Mouse (Mus musculus): ENCODE data around the gene Tapbp.
"Not testable (repeated sequence)": the region's sequence is repeated elsewhere in the genome, so short reads cannot be mapped to it uniquely, and the experiment has no call there.

The Tapbp gene

GRCm38 (mm10) chr17:33941381-33941780 is 25.7 kb downstream of the Tapbp start:
- no peak for DNase-seq (ENCODE audit: low read depth, low spot score)

- DNase-seq (ENCODE audit: low read depth, low spot score), result no peak
These were observed 27.8 kb downstream of the Tapbp start for GRCm38 (mm10) chr17:33943454-33943853.

GRCm38 (mm10) chr17:33947430-33948089 is 31.9 kb downstream of the Tapbp start:
- DNase-seq (ENCODE audit: low read depth, low spot score), result peak; percentile 60

GRCm38 (mm10) chr17:33948090-33948904 is 32.6 kb downstream of the Tapbp start:
- no peak for DNase-seq (ENCODE audit: low read depth, low spot score)

GRCm38 (mm10) chr17:33948905-33949537 is 33.3 kb downstream of the Tapbp start:
- no peak for DNase-seq (ENCODE audit: low read depth, low spot score)

- DNase-seq (ENCODE audit: low read depth, low spot score), result no peak
These were observed 34.5 kb downstream of the Tapbp start for GRCm38 (mm10) chr17:33950131-33950625.

- peak; percentile 94 for DNase-seq (ENCODE audit: low read depth, low spot score)
These were observed 35.6 kb downstream of the Tapbp start, which contains the start of gene B3galt4 for GRCm38 (mm10) chr17:33951021-33951946. TSS of gene B3galt4 (minus strand) at chr17:33951488.

GRCm38 (mm10) chr17:33952015-33952414 is 36.3 kb downstream of the Tapbp start:
- DNase-seq (ENCODE audit: low read depth, low spot score), result not testable (repeated sequence)

- no peak for DNase-seq (ENCODE audit: low read depth, low spot score)
These were observed 37.2 kb downstream of the Tapbp start for GRCm38 (mm10) chr17:33952879-33953278.

- no peak for DNase-seq (ENCODE audit: low read depth, low spot score)
These were observed 37.6 kb downstream of the Tapbp start for GRCm38 (mm10) chr17:33953310-33953709.

GRCm38 (mm10) chr17:33953961-33954565 is 38.4 kb downstream of the Tapbp start:
- no peak for DNase-seq (ENCODE audit: low read depth, low spot score)

- no peak for DNase-seq (ENCODE audit: low read depth, low spot score)
These were observed 39.2 kb downstream of the Tapbp start for GRCm38 (mm10) chr17:33954646-33955554.

- DNase-seq (ENCODE audit: low read depth, low spot score), result peak; percentile 100
These were observed 40.0 kb downstream of the Tapbp start, which contains the start of the genes Vps52 and Rps18 for GRCm38 (mm10) chr17:33955555-33956214. TSS of gene Vps52 (plus strand) at chr17:33955812. TSS of gene Rps18 (minus strand) at chr17:33956001.

GRCm38 (mm10) chr17:33956336-33956735 is 40.6 kb downstream of the Tapbp start:
- DNase-seq (ENCODE audit: low read depth, low spot score), result no peak

- DNase-seq (ENCODE audit: low read depth, low spot score), result no peak
These were observed 41.8 kb downstream of the Tapbp start for GRCm38 (mm10) chr17:33957493-33957892.

GRCm38 (mm10) chr17:33958451-33958850 is 42.8 kb downstream of the Tapbp start:
- DNase-seq (ENCODE audit: low read depth, low spot score), result no peak

- DNase-seq (ENCODE audit: low read depth, low spot score), result no peak
These were observed 43.4 kb downstream of the Tapbp start for GRCm38 (mm10) chr17:33959135-33959534.

GRCm38 (mm10) chr17:33959948-33960347 is 44.2 kb downstream of the Tapbp start:
- DNase-seq (ENCODE audit: low read depth, low spot score), result no peak

- DNase-seq (ENCODE audit: low read depth, low spot score), result no peak
These were observed 47.2 kb downstream of the Tapbp start for GRCm38 (mm10) chr17:33962876-33963275.

Data from brain, adult 2 months (tissue).